Mouse (Mus musculus) kidney, embryonic 14.5 days (tissue): ENCODE results near the gene Hs3st1. TPM values are rescaled to one million over a fixed set of nuclear protein-coding genes. Genes with fewer than 3 reads are reported as not detected.

Experiments used
- ATAC-seq: fragments of 200-750 bp; cut with Nextera tagmentation; 2 replicates; pipeline ENCODE4 v1.8.0; 2017; ENCODE audit warnings: moderate number of reproducible peaks, mild to moderate bottlenecking, moderate TSS enrichment, moderate library complexity; ENCODE audit not compliant: low FRiP score, low TSS enrichment
- H3K27ac ChIP-seq: fragments of 300-500 bp; sonication (generic); 2 replicates; pipeline ENCODE4 v1.5.1; 2014; ENCODE audit warnings: low read depth, mild to moderate bottlenecking, low read length, moderate library complexity, mixed read lengths
- H3K27me3 ChIP-seq: fragments of 300-500 bp; sonication (generic); 2 replicates; pipeline ENCODE4 v1.6.1; 2014; ENCODE audit warnings: mild to moderate bottlenecking, low read length; ENCODE audit not compliant: control insufficient read depth, insufficient read depth
- H3K36me3 ChIP-seq: fragments of 300-500 bp; sonication (generic); 2 replicates; pipeline ENCODE4 v1.6.1; 2014; ENCODE audit warnings: low read length, mixed read lengths; ENCODE audit not compliant: control insufficient read depth, insufficient read depth
- H3K4me1 ChIP-seq: fragments of 300-500 bp; sonication (generic); 2 replicates; pipeline ENCODE4 v1.6.1; 2014; ENCODE audit warnings: low read length, mixed read lengths; ENCODE audit not compliant: control insufficient read depth, insufficient read depth
- H3K4me2 ChIP-seq: fragments of 300-500 bp; sonication (generic); replicated peaks from 2 replicates; pipeline ENCODE4 v1.6.1; 2014; ENCODE audit warnings: low read depth, mild to moderate bottlenecking, low read length
- H3K4me3 ChIP-seq: fragments of 300-500 bp; sonication (generic); 2 replicates; pipeline ENCODE4 v1.5.1; 2014; ENCODE audit warnings: mild to moderate bottlenecking, low read length
- H3K9ac ChIP-seq: fragments of 300-500 bp; sonication (generic); 2 replicates; pipeline ENCODE4 v1.6.1; 2014; ENCODE audit warnings: low read depth, mild to moderate bottlenecking, low read length, moderate library complexity
- H3K9me3 ChIP-seq: fragments of 300-500 bp; sonication (generic); 2 replicates; pipeline ENCODE4 v1.6.1; 2016; ENCODE audit warnings: low read length; ENCODE audit not compliant: control insufficient read depth
- WGBS: fragments of 180-500 bp; shearing (Covaris S2); extraction: QIAGEN DNeasy Blood & Tissue Kit; methylation state at CpG from one replicate; pipeline ENCODE4 v1.1.7; 2014; 5-methylcytosine and 5-hydroxymethylcytosine counted together
- polyA plus RNA-seq: library from polyadenylated mRNA; unstranded; fragments of >200 nt; fragmentation: Nextera tagmentation; extraction: Ambion mirVana; gene quantifications from 2 replicates; pipeline ENCODE4 v1.2.1, GENCODE M21; 2014

The Hs3st1 gene
- polyA plus RNA-seq, 1 experiment from 2014 or later: 4.0 TPM

DNA sequence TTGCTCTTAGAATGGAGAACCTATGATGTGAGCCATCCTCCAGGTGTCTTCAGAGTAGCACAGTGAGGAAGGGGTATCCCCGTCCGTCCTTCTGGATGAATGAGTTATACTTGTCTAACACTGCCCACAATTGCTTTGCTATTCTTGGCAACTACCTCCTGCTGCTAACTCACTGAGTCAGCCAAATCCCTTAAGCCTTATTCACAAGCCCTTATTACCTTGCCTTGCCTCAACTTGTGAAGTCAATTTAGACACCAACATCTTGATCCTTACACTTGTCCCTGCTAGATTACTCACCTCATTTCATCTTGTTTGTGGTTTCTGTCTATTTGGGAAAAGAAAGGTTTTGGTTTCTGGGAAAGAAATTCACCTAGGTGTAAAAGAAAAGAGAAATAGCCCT, 95.9 kb downstream of the Hs3st1 start:
- Histone ChIP-seq H3K27ac (no peak overlapping the region), H3K4me2 (no peak overlapping the region), H3K4me1 (no peaks in the 10 kb centered on the region), H3K4me3 (no peak overlapping the region), H3K36me3 (no peaks in the 10 kb centered on the region), H3K9ac (no peak overlapping the region), H3K27me3 (no peaks in the 10 kb centered on the region), H3K9me3 (no peaks in the 10 kb centered on the region)
- 64% methylated on average over 2 of the region's 2 CpGs for WGBS
- no peak for ATAC-seq

DNA sequence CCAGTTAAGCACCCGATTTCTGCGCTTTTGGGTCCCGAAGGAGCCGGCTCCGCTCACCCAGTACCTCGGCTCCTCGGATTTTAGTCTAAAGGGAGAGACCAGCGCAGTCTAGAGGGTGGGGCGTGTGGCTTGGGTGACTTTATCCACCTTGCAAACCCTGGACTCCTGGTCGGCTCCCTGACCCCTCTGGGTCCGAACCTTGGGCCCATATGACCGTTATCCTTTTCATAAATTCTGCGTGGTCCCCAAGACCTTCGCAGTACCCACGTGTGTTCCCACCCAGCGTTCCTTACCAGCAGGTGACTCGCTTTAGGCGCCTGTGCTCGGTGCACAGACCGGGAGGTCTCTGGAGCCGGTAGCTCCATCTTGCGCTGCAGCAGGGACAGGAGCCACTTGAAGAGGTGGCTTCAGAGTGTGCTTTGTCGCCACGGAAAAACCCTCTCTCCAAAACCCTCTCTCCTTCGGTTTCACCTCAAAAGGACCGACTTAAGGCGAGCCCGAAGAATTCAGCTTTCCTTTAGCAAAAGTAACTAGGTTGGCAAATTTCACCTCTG, 110.4 kb downstream of the Hs3st1 start:
- no peaks in the 10 kb centered on the region for H3K36me3 ChIP-seq
- peaks cover 12% of the 10 kb centered on the region; the same call in 1 of the 2 replicates for H3K27me3 ChIP-seq
- WGBS: 1% methylated on average over 28 of the region's 28 CpGs
- peak; percentile 72 for ATAC-seq
- no peak overlapping the region for H3K27ac ChIP-seq
- 0 out of 2 replicates have a peak, but pooled peaks cover 2% of the 10 kb centered on the region for H3K4me1 ChIP-seq
- peak overlapping the region; percentile 45 for H3K4me3 ChIP-seq
- H3K9ac ChIP-seq: peak overlapping the region; percentile 56; the same call in 1 of the 2 replicates
- H3K9me3 ChIP-seq: no peaks in the 10 kb centered on the region
- H3K4me2 ChIP-seq: peak overlapping the region; percentile 56

DNA sequence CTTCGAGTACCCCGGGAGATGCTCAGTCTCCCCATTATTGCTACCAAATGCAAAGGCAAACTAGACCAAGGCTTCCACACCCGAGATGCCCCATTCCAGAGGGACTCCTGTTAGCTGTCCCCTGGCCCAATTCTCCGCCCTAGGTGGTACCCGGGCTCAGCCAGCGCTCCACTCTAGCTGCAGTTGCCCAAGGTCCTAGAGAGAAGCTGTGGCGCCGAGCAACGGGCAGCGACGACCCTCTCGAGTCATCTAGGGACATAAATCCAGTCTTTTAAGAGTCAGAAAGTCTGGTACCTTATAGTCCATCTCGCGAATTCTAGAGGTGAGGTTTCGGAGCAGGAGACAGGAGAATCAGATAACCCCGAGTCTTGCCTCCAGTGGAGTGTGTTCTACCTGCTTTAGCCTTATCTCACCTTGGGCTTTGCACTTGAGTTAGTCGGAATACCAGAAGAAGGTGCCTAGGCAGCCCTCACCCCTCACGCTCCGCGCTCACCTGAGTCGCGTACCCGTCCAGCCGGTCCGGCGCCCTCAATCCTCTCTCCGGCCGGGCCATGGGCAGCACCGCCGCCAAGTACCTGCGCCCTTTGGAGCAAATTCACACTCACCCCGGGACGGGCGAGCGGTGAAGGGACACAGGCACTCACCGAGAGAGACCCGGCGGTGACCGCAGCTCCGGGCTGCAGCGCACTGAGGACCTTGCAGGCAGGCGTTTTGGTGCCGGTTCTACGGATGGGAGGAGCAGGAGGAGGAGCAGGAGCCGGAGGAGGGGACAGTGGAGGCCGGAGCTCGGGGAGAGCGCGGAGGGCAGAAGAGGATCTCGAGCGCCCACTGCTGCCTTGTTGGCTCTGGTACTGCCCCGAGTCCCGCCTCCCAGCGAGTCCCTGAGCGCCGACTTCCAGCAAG, 111.1 kb downstream of the Hs3st1 start:
- Histone ChIP-seq H3K36me3 (no peaks in the 10 kb centered on the region), H3K4me1 (0 out of 2 replicates have a peak, but pooled peaks cover 2% of the 10 kb centered on the region), H3K4me2 (peak overlapping the region; percentile 56), H3K9me3 (no peaks in the 10 kb centered on the region), H3K27ac (no peak overlapping the region), H3K27me3 (peaks cover 12% of the 10 kb centered on the region; the same call in 1 of the 2 replicates), H3K4me3 (peak overlapping the region; percentile 45), H3K9ac (peak overlapping the region; percentile 56)
- peak; percentile 98 for ATAC-seq
- WGBS: under 1% methylated on average over 55 of the region's 56 CpGs

DNA sequence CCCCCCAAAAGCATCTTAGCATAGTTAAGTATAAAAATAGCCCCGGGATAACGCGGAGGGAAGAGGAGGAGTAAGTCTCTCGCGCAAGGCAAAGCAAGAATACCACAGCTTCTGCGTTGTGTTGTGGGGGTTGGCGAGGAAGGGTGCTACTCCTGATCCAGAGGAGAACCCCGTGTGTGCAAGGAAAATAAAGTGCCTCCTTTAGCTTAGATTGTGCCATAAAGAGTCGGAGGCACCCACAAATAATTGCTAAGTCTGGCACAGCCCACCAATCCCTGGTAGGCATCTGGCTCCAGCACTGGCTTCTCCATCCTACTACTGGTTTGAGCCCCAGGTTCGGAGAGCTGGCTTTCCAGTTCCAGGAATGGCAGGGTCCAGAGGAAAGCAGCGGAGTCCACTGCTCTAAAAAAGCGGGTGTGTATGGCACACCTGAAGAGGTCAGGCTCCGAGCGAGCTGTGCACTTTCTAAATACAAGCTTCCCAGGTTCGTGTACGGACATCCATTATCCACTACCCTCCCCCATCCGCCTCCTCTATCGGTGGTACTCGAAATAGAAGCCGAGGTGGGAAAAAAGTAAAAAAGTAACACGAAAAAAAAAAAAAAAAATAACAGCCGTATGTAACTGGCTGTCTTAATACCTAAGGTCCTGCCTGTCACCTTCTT, 111.9 kb downstream of the Hs3st1 start:
- Histone ChIP-seq H3K4me2 (peak overlapping the region; percentile 56), H3K9ac (no peak overlapping the region), H3K36me3 (no peaks in the 10 kb centered on the region), H3K4me1 (0 out of 2 replicates have a peak, but pooled peaks cover 2% of the 10 kb centered on the region), H3K4me3 (peak overlapping the region; percentile 45), H3K27ac (no peak overlapping the region), H3K9me3 (no peaks in the 10 kb centered on the region), H3K27me3 (peaks cover 12% of the 10 kb centered on the region; the same call in 1 of the 2 replicates)
- no peak for ATAC-seq
- WGBS: 2% methylated on average over 22 of the region's 22 CpGs

DNA sequence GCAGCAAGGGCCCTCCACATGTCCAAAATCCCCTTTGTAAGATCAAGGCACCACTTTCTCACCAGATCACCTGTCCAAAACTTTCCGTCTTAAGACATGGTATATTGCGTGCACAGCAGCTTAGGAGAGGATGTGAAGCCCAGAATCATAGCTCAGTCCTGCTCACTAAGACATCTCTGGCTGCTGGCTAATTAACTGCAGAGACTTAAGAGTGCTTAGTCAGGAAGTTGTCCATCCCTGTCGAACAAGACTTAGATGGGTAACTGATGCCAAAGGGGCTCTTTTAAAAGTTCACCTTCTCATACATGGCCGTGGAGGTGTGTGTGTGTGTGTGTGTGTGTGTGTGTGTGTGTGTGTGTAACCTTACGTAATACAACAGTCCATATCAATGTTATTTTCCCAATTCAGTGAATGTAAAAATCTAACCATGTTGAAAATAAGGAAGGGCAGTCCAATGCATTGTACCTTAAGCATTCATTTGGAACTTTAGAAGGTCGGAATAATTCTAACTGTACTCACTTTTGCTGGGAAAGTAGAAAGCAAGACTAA, 113.0 kb downstream of the Hs3st1 start:
- no peak for ATAC-seq
- no peaks in the 10 kb centered on the region for H3K36me3 ChIP-seq
- no peak overlapping the region for H3K27ac ChIP-seq
- H3K27me3 ChIP-seq: peaks cover 12% of the 10 kb centered on the region; the same call in 1 of the 2 replicates
- no peak overlapping the region for H3K4me2 ChIP-seq
- no peaks in the 10 kb centered on the region for H3K9me3 ChIP-seq
- WGBS: 78% methylated on average over 6 of the region's 6 CpGs
- no peak overlapping the region for H3K9ac ChIP-seq
- 0 out of 2 replicates have a peak, but pooled peaks cover 2% of the 10 kb centered on the region for H3K4me1 ChIP-seq
- H3K4me3 ChIP-seq: no peak overlapping the region

DNA sequence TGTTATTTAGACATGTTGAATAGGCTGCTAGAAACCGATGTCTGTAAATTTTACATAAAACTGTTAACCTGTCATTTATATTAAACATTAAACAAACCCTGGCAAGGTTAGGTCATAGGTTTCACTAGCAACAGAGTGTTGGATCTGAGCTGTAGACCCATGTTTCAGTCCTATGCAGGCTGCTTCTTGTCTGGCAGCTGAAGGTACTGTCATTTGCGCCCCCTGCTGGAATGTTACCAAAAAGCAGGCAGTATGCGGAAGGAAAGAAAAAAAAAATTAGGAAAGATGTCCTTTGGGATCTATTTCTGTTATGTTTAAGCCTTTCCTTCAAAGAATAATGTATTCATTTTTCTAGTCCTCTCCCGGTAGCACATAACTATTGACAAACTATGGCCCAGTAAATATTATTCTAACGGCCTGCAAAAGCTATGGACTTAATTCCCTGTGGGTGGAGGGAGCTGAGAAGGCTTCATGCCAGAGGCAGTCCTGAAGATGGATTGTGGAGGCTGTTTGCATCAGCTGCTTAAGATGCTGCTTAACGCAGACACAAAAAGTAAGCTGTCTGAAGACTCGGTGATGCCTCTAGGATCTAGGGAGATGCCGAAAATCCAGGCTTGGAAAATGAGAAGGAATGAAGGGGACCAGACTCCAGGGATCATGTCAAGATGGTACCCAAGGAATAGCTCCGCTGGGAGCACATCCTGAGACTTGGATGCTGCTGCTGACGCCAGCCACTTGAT, 115.7 kb downstream of the Hs3st1 start:
- Histone ChIP-seq H3K4me1 (0 out of 2 replicates have a peak, but pooled peaks cover 2% of the 10 kb centered on the region), H3K4me3 (no peak overlapping the region), H3K4me2 (no peak overlapping the region), H3K27ac (no peak overlapping the region), H3K9ac (no peak overlapping the region), H3K27me3 (peaks cover 12% of the 10 kb centered on the region; the same call in 1 of the 2 replicates), H3K9me3 (no peaks in the 10 kb centered on the region), H3K36me3 (no peaks in the 10 kb centered on the region)
- no peak for ATAC-seq
- WGBS: 46% methylated on average over 10 of the region's 10 CpGs

DNA sequence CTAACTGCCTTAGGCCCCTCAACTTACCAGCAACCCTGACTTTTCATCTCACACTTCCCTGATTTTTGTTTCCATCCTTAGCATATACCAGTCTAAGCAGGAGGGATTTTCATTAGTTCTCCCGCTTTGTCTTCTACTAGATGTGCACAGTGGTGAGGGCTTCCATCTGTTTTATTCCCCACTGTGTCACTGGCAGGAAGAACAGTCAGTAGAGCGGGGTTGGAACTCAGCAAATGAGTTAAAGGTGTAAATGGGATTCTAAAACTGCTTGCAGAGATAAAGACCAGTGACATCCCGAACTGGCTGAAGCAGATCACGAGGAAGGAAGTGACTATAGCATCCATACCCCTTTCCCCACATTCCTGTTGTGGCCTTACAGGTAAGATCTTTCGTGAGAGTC, 116.3 kb downstream of the Hs3st1 start:
- H3K27ac ChIP-seq: no peak overlapping the region
- H3K4me1 ChIP-seq: 0 out of 2 replicates have a peak, but pooled peaks cover 2% of the 10 kb centered on the region
- ATAC-seq: no peak
- no peaks in the 10 kb centered on the region for H3K36me3 ChIP-seq
- H3K4me2 ChIP-seq: no peak overlapping the region
- no peak overlapping the region for H3K4me3 ChIP-seq
- H3K27me3 ChIP-seq: peaks cover 11% of the 10 kb centered on the region; the same call in 1 of the 2 replicates
- 72% methylated on average over 5 of the region's 5 CpGs for WGBS
- no peak overlapping the region for H3K9ac ChIP-seq
- no peaks in the 10 kb centered on the region for H3K9me3 ChIP-seq

DNA sequence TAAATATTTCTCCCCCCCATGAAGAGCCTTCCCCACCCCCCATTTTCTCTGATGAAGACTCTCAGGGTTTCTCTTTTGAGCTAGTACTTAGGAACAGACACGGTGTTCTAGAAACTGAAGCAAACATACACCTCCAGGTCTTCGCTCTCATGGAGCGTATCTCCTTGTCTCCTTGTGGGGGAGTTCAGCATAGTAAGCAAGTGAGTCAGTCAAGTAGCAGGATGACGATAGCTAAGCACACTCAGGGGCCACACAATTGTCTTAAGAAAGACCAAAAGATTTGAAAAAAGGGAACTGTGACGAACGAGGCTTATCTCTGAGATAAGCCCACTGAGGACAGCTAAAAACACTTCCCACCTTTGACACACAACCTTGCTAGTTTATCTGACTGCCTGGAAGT, 117.4 kb downstream of the Hs3st1 start:
- H3K4me2 ChIP-seq: no peak overlapping the region
- no peaks in the 10 kb centered on the region for H3K4me1 ChIP-seq
- no peak overlapping the region for H3K27ac ChIP-seq
- no peak for ATAC-seq
- H3K4me3 ChIP-seq: no peak overlapping the region
- H3K27me3 ChIP-seq: peaks cover 2% of the 10 kb centered on the region; the same call in 1 of the 2 replicates
- no peak overlapping the region for H3K9ac ChIP-seq
- H3K9me3 ChIP-seq: no peaks in the 10 kb centered on the region
- WGBS: 69% methylated on average over 6 of the region's 6 CpGs
- no peaks in the 10 kb centered on the region for H3K36me3 ChIP-seq
